Mouse (Mus musculus) CH12.LX (cell line): ENCODE measurements around the gene Pakap.

Source experiments
- CHD1 ChIP-seq: IDR thresholded peaks from 2 replicates; pipeline ENCODE4 v1.6.1; 2012; ENCODE audit warnings: low read depth, low read length, improper control_type of control experiment, inconsistent platforms
- CHD2 ChIP-seq: IDR thresholded peaks from 2 replicates; pipeline ENCODE4 v1.6.1; 2011; ENCODE audit warnings: low read length, improper control_type of control experiment
- CTCF ChIP-seq, 2 experiments: IDR thresholded peaks in 1 of 2; conservative IDR thresholded peaks in 1 of 2; 2 replicates each; pipeline ENCODE4 v1.5.1; 2011 to 2012; ENCODE audit warnings: low read depth in 2 of 2, low read length in 2 of 2, improper control_type of control experiment in 1 of 2, inconsistent platforms in 1 of 2, mild to moderate bottlenecking in 1 of 2, moderate library complexity in 1 of 2
- EP300 ChIP-seq: IDR thresholded peaks from 2 replicates; pipeline ENCODE4 v1.6.1; 2011; ENCODE audit warnings: low read length, improper control_type of control experiment
- ETS1 ChIP-seq: conservative IDR thresholded peaks from 2 replicates; pipeline ENCODE4 v1.6.1; 2012; ENCODE audit warnings: low read depth, mild to moderate bottlenecking, inconsistent platforms, low read length, improper control_type of control experiment, moderate library complexity
- JUN ChIP-seq: IDR thresholded peaks from 2 replicates; pipeline ENCODE4 v1.6.1; 2011; ENCODE audit warnings: low read depth, mild to moderate bottlenecking, low read length, improper control_type of control experiment, moderate library complexity; ENCODE audit not compliant: insufficient read depth
- MAZ ChIP-seq: IDR thresholded peaks from 2 replicates; pipeline ENCODE4 v1.6.1; 2012; ENCODE audit warnings: low read depth, mild to moderate bottlenecking, inconsistent platforms, low read length, improper control_type of control experiment, moderate library complexity
- MXI1 ChIP-seq: IDR thresholded peaks from 2 replicates; pipeline ENCODE4 v1.6.1; 2011; ENCODE audit warnings: mild to moderate bottlenecking, low read depth, low read length, improper control_type of control experiment
- MYC ChIP-seq: IDR thresholded peaks from 2 replicates; pipeline ENCODE4 v1.6.1; 2011; ENCODE audit warnings: low read depth, mild to moderate bottlenecking, improper control_type of control experiment, low read length
- PAX5 ChIP-seq: IDR thresholded peaks from 2 replicates; pipeline ENCODE4 v1.6.1; 2012; ENCODE audit warnings: low read length, inconsistent platforms, mixed read lengths
- POLR2A ChIP-seq: IDR thresholded peaks from 2 replicates; pipeline ENCODE4 v1.6.1; 2011; ENCODE audit warnings: low read depth, mild to moderate bottlenecking, improper control_type of control experiment, low read length
- TBP ChIP-seq: conservative IDR thresholded peaks from 2 replicates; pipeline ENCODE4 v1.6.1; 2011; ENCODE audit warnings: low read depth, low read length, improper control_type of control experiment
- USF1 ChIP-seq: IDR thresholded peaks from 2 replicates; pipeline ENCODE4 v1.6.1; 2014; ENCODE audit warnings: low read depth, mild to moderate bottlenecking, inconsistent platforms, low read length, improper control_type of control experiment
- ZC3H11A ChIP-seq: IDR thresholded peaks from 2 replicates; pipeline ENCODE4 v1.6.1; 2012; ENCODE audit warnings: low read depth, mild to moderate bottlenecking, inconsistent platforms, low read length, improper control_type of control experiment

- TF ChIP-seq CHD1 (no peak), CTCF (conservative IDR thresholded peaks at IDR 0.05 in 1 of 2, IDR thresholded peaks at IDR 0.05 in 1 of 2; ENCODE audit: low read depth in 2 of 2, low read length in 2 of 2) (no peak), ETS1 (no peak), POLR2A (no peak), USF1 (no peak), JUN (no peak), TBP (no peak), EP300 (no peak), ZC3H11A (no peak), PAX5 (no peak), MYC (no peak), MXI1 (no peak), CHD2 (no peak), MAZ (no peak)
Observed at GRCm38 (mm10) chr4:57579683-57580082, 11.7 kb downstream of the Pakap start.
